Mouse (Mus musculus) heart, embryonic 13.5 days (tissue): Measurements from ENCODE around the gene 3100002H09Rik. TPM values are rescaled to one million over a fixed set of nuclear protein-coding genes. Genes with fewer than 3 reads are reported as not detected.

Experiments
- ATAC-seq: fragments of 200-750 bp; cut with Nextera tagmentation; 2 replicates; pipeline ENCODE4 v1.8.0; 2017; ENCODE audit warnings: moderate TSS enrichment; ENCODE audit not compliant: insufficient number of reproducible peaks, low FRiP score, low TSS enrichment; ENCODE audit errors: extremely low read depth
- H3K27ac ChIP-seq: fragments of 300-500 bp; sonication (generic); replicated peaks from 2 replicates; pipeline ENCODE4 v1.5.1; 2015; ENCODE audit warnings: moderate library complexity, mild to moderate bottlenecking, inconsistent platforms
- H3K27me3 ChIP-seq: fragments of 300-500 bp; sonication (generic); replicated peaks from 2 replicates; pipeline ENCODE4 v1.6.1; 2015; ENCODE audit warnings: mild to moderate bottlenecking, inconsistent platforms
- H3K36me3 ChIP-seq: fragments of 300-500 bp; sonication (generic); 2 replicates; pipeline ENCODE4 v1.6.1; 2015; ENCODE audit warnings: mild to moderate bottlenecking, inconsistent platforms
- H3K4me1 ChIP-seq: fragments of 300-500 bp; sonication (generic); 2 replicates; pipeline ENCODE4 v1.6.1; 2015; ENCODE audit warnings: inconsistent platforms
- H3K4me2 ChIP-seq: fragments of 300-500 bp; sonication (generic); 2 replicates; pipeline ENCODE4 v1.6.1; 2015; ENCODE audit warnings: inconsistent platforms, mild to moderate bottlenecking, moderate library complexity
- H3K4me3 ChIP-seq: fragments of 300-500 bp; sonication (generic); 2 replicates; pipeline ENCODE4 v1.5.1; 2015; ENCODE audit warnings: moderate library complexity, mild to moderate bottlenecking, inconsistent platforms
- H3K9ac ChIP-seq: fragments of 300-500 bp; sonication (generic); 2 replicates; pipeline ENCODE4 v1.6.1; 2015; ENCODE audit warnings: inconsistent platforms, mild to moderate bottlenecking, moderate library complexity
- H3K9me3 ChIP-seq: fragments of 300-500 bp; sonication (generic); 2 replicates; pipeline ENCODE4 v1.6.1; 2016; ENCODE audit warnings: inconsistent platforms
- WGBS: fragments of 180-500 bp; shearing (Covaris S2); methylation state at CpG from one replicate; pipeline ENCODE4 v1.1.7; 2015; ENCODE audit warnings: mixed read lengths; 5-methylcytosine and 5-hydroxymethylcytosine counted together
- polyA plus RNA-seq: library from polyadenylated mRNA; unstranded; fragments of >200 nt; fragmentation: Nextera tagmentation; extraction: Ambion mirVana; gene quantifications from 2 replicates; pipeline ENCODE4 v1.2.1, GENCODE M21; 2015

The 3100002H09Rik gene
- polyA plus RNA-seq = 0.17 TPM in 1 of 2 replicates, not detected in the other

DNA sequence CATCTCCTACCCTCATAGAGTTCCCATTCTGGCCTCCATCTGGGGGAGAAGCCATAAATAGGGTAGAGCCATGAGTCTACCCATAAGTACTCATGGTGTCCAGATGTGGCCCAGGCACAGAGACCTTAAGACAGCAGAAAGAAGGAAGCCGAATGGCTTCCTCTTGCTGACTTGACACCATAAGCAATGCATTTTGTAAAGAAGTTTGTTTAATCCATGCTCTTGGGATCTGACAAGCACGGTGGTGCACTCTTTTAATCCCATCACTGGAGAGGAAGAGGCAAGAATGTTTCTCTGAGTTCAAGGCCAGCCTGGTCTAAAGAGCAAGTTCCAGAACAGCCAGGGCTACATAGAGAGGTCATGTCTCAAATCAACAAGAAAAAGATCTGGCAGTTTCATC, at the start of gene 3100002H09Rik:
TSS of gene 3100002H09Rik (minus strand) at position 101 of the 400 bp plus-strand sequence.
- no peaks in the 10 kb centered on the region for H3K9me3 ChIP-seq
- no peak within 1 kb of the TSS for H3K9ac ChIP-seq
- WGBS = 82% methylated on average over 2 of the region's 2 CpGs
- peaks cover 28% of the 10 kb centered on the region for H3K27me3 ChIP-seq
- H3K4me3 ChIP-seq = no peak within 1 kb of the TSS
- no peaks in the 10 kb centered on the region for H3K36me3 ChIP-seq
- H3K4me2 ChIP-seq = no peak within 1 kb of the TSS
- no peak within 1 kb of the TSS for H3K27ac ChIP-seq
- H3K4me1 ChIP-seq = peaks cover 9% of the 10 kb centered on the region; the same call in 1 of the 2 replicates
- ATAC-seq = no peak

DNA sequence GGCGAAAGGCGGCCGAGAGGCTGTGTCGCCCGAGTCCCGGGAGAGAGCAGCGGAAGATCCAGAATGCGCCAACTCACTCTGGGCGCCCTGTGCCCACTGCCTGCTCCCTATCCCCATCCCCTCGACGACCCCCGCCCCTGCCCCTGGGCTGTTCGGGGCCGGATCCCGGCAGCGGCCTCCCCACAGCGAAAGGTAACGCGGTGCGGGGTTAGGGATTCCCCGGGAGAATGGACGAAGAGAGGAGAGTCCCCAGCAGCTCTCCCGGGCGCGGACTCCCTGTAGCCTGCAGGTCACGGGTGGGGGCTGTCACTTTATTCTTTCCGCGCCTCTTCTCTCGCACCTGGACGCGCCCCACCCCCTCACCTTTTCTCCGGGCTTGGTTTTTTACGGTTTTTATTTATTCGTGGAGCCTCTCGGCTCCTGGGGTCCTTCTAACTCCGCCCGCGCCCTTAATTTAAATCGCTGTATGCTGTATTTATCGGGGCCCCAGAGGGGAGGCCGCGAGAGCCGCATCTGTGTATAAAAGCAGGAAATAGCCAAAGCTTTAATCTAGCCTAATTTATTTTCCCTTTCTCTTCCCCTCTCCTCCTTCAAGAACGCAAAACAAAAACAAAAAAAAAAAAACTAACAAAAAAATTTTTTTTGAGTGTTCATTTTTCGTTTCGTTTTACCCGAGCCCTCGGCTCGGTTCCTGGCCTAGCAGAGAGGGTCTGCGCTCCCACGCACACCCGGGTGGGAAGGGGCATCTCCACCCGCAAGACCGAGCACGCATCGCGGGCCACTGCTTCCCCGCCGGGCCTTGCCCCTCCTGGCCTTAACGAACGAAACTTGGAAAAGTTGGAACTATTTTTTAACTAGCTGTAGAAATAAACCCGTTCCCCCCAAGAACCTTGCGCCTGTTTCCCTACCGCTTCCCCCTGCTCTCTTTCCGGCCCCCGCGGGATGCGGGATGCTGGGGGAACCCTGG, 48.9 kb upstream of the 3100002H09Rik start:
- peak overlapping the region; percentile 98 for H3K4me2 ChIP-seq
- H3K9me3 ChIP-seq = no peaks in the 10 kb centered on the region
- H3K4me1 ChIP-seq = peaks cover 33% of the 10 kb centered on the region
- no peak overlapping the region for H3K9ac ChIP-seq
- no peak for ATAC-seq
- H3K27ac ChIP-seq = no peak overlapping the region
- peaks cover 98% of the 10 kb centered on the region for H3K27me3 ChIP-seq
- H3K4me3 ChIP-seq = peak overlapping the region; percentile 72
- no peaks in the 10 kb centered on the region for H3K36me3 ChIP-seq
- 2% methylated on average over 68 of the region's 68 CpGs for WGBS

- Histone ChIP-seq H3K27me3 (peaks cover 98% of the 10 kb centered on the region), H3K9ac (no peak overlapping the region), H3K36me3 (no peaks in the 10 kb centered on the region), H3K4me1 (peaks cover 35% of the 10 kb centered on the region), H3K9me3 (no peaks in the 10 kb centered on the region), H3K4me3 (peak overlapping the region; percentile 72), H3K4me2 (peak overlapping the region; percentile 98), H3K27ac (no peak overlapping the region)
- WGBS = 1% methylated on average over 39 of the region's 39 CpGs
- ATAC-seq = no peak
Observed at GRCm38 (mm10) chr4:124658412-124658851, 47.8 kb upstream of the 3100002H09Rik start.

GRCm38 (mm10) chr4:124657781-124658180, 47.2 kb upstream of the 3100002H09Rik start:
- H3K4me2 ChIP-seq = peak overlapping the region; percentile 98
- no peaks in the 10 kb centered on the region for H3K9me3 ChIP-seq
- no peaks in the 10 kb centered on the region for H3K36me3 ChIP-seq
- peaks cover 42% of the 10 kb centered on the region for H3K4me1 ChIP-seq
- no peak for ATAC-seq
- under 1% methylated on average over 56 of the region's 61 CpGs for WGBS
- no peak overlapping the region for H3K27ac ChIP-seq
- peak overlapping the region; percentile 66 for H3K9ac ChIP-seq
- H3K27me3 ChIP-seq = peaks cover 98% of the 10 kb centered on the region
- peak overlapping the region; percentile 72 for H3K4me3 ChIP-seq

DNA sequence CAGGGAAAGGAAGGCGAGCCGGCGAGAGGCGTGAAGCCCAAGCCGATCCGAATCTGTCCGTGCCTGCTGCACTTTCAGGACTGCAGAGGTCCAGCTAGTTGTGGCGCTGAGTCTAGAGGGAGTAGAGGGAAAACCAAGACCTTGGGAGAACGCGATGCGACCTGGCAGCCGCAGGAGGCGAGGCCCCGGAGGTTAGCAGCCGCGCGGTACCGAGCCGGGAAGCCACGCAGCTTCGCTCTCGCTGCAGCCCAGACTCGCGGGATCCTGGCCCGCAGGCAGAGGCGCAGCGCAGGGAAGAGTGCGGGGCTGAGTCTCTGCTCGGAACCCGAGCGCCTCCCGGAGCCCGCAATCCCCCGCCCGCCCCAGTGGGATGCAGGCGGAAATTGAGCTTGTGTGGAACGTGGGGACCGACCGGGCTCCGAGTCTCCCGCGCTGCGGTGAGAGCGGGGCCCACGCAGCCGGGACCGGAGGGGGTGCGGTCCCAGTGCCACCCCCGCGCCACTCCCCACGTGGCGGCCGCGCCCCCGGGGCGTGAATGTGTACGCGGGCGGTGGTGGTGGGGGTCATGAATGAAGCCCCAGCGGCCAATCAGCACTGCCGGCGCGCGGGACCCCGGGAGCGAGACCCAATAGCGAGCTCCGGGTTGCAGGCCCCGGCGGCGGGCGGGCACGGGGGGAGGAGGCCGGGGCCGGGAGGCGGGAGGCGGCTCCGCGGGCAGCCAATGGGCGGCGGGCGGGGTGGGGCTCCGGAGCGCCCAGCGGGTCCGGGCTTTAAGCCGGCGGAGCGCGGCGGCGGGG, 46.4 kb upstream of the 3100002H09Rik start:
- H3K27me3 ChIP-seq = peaks cover 95% of the 10 kb centered on the region

DNA sequence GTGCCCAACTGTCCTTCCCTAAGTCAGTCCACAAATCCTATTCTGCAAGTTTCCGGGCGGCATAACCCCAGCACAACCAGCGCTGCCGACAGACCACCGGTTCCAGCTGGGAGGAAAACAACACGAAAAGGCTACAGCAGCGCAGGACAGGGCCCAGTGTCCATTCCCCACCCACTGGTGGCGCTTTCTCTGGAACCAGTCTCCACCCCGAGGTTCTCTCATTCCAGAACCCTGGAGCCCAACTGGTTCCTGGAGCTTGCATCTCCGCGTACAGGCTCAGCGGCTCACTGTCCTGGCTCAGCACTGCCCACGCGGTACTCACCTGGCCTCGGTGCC, 45.9 kb upstream of the 3100002H09Rik start, which contains the start of gene Pou3f1:
TSS of gene Pou3f1 (plus strand) at position 290 of the 336 bp plus-strand sequence.
- WGBS = 2% methylated on average over 15 of the region's 15 CpGs
- no peak for ATAC-seq
- no peak within 1 kb of the TSS for H3K27ac ChIP-seq

More for the DNA sequence above, 46.4 kb upstream of the 3100002H09Rik start:
- WGBS = under 1% methylated on average over 67 of the region's 92 CpGs
- peak; percentile 81 for ATAC-seq
- H3K4me1 ChIP-seq = peaks cover 47% of the 10 kb centered on the region
- peak overlapping the region; percentile 66 for H3K9ac ChIP-seq
- H3K4me2 ChIP-seq = peak overlapping the region; percentile 98
- no peaks in the 10 kb centered on the region for H3K9me3 ChIP-seq
- no peak overlapping the region for H3K27ac ChIP-seq
- peak overlapping the region; percentile 72 for H3K4me3 ChIP-seq
- no peaks in the 10 kb centered on the region for H3K36me3 ChIP-seq

DNA sequence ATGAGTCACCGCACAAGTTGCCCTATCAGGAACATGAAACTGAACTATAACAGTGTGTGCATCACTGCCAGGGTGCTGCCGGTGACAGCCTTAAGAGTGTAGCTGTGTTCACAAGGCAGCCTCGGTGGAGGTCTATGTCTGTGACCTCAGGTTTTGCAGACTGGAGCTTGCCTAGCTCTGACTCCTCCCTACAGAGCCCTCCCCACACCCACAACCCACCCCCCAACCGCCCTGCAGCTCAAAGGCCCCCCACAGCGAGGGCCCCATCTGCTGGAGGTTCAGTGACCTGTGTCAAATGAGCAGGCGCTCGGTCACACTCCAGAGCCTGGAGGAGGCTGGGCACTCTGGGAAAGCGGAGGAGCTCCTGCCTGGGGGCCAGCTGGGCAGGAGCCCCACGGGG, 42.3 kb upstream of the 3100002H09Rik start:
- Histone ChIP-seq H3K27ac (peak overlapping the region; percentile 74), H3K27me3 (peaks cover 82% of the 10 kb centered on the region), H3K36me3 (no peaks in the 10 kb centered on the region), H3K4me2 (peak overlapping the region; percentile 42), H3K9me3 (no peaks in the 10 kb centered on the region), H3K9ac (no peak overlapping the region; the same call in 1 of the 2 replicates), H3K4me1 (peaks cover 32% of the 10 kb centered on the region), H3K4me3 (no peak overlapping the region)
- ATAC-seq = peak; percentile 70; the same call in 1 of the 2 replicates
- 5% methylated on average over 9 of the region's 9 CpGs for WGBS

More for the DNA sequence above, 45.9 kb upstream of the 3100002H09Rik start, which contains the start of gene Pou3f1:
- Histone ChIP-seq H3K4me3 (peak within 1 kb of the TSS; percentile 72), H3K9ac (peak within 1 kb of the TSS; percentile 66), H3K9me3 (no peaks in the 10 kb centered on the region), H3K4me2 (peak within 1 kb of the TSS; percentile 98), H3K27me3 (peaks cover 93% of the 10 kb centered on the region), H3K36me3 (no peaks in the 10 kb centered on the region), H3K4me1 (peaks cover 49% of the 10 kb centered on the region)

- WGBS = 36% methylated on average over 5 of the region's 5 CpGs
- H3K36me3 ChIP-seq = no peaks in the 10 kb centered on the region
- H3K9ac ChIP-seq = no peak overlapping the region
- no peak for ATAC-seq
- H3K4me1 ChIP-seq = peaks cover 43% of the 10 kb centered on the region
- H3K27ac ChIP-seq = no peak overlapping the region
- peaks cover 33% of the 10 kb centered on the region for H3K27me3 ChIP-seq
- H3K9me3 ChIP-seq = no peaks in the 10 kb centered on the region
- no peak overlapping the region for H3K4me2 ChIP-seq
- H3K4me3 ChIP-seq = no peak overlapping the region
Observed at GRCm38 (mm10) chr4:124647909-124648308, 37.3 kb upstream of the 3100002H09Rik start.

DNA sequence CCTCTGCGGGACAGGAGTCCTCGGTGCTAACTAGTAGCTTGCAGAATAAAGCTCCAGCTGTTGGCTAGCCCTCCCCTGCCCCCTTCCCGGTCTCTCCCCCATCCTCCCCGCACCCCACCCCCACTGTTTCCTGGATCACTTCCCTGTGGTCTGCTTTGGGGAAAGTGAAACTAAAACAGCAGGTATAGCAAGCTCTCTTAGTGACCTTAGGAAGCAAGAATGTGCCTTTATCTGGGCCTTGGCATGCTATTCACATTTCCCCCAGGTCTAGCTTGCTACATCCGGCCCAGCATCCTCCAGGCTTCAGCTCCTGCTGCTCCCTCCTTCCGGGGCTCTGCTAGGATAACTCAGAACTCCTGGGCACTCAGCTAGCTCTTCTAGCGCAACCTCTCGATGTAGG, 36.0 kb upstream of the 3100002H09Rik start:
- Histone ChIP-seq H3K4me1 (peaks cover 35% of the 10 kb centered on the region), H3K9me3 (no peaks in the 10 kb centered on the region), H3K27me3 (peaks cover 32% of the 10 kb centered on the region), H3K36me3 (no peaks in the 10 kb centered on the region), H3K4me2 (peak overlapping the region; percentile 61), H3K27ac (peak overlapping the region; percentile 62), H3K4me3 (peak overlapping the region; percentile 29), H3K9ac (peak overlapping the region; percentile 69)
- 10% methylated on average over 8 of the region's 8 CpGs for WGBS
- no peak for ATAC-seq

DNA sequence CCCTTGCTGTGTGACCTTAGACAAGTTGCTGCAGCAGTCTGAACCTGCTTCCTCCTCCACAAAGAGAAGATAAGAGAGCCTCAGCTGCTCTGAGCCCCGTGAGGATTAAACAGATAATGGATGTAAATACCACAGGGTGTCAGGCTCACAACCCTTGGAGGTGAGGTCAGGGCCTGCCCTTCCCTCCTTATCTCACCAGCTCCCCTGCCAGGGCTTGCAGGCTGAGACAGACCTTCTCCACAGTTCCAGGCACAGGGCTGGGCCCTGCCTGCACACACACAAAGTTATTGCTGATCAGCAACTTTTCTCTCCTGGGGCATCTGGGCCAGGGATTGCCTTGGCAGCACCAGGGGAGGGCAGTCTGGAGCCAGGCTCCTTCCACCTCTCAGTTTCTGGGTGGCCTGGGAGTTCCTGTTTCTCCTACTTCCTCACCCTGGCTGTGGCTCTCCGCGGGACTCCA, 34.4 kb upstream of the 3100002H09Rik start:
- Histone ChIP-seq H3K4me2 (no peak overlapping the region), H3K9ac (peak overlapping the region; percentile 3; the same call in 1 of the 2 replicates), H3K4me1 (peaks cover 38% of the 10 kb centered on the region), H3K9me3 (no peaks in the 10 kb centered on the region), H3K27ac (no peak overlapping the region), H3K27me3 (peaks cover 31% of the 10 kb centered on the region), H3K4me3 (no peak overlapping the region), H3K36me3 (no peaks in the 10 kb centered on the region)
- WGBS = 13% methylated on average over 3 of the region's 3 CpGs
- peak; percentile 23; the same call in 1 of the 2 replicates for ATAC-seq

GRCm38 (mm10) chr4:124643859-124644258, 33.3 kb upstream of the 3100002H09Rik start:
- Histone ChIP-seq H3K4me1 (peaks cover 49% of the 10 kb centered on the region), H3K9ac (no peak overlapping the region), H3K4me3 (no peak overlapping the region), H3K36me3 (no peaks in the 10 kb centered on the region), H3K27ac (no peak overlapping the region), H3K4me2 (no peak overlapping the region), H3K9me3 (no peaks in the 10 kb centered on the region), H3K27me3 (peaks cover 32% of the 10 kb centered on the region)
- no peak for ATAC-seq
- 53% methylated on average over 9 of the region's 9 CpGs for WGBS
